Mouse (Mus musculus): ENCODE measurements around the gene Gcdh.

GRCm38 (mm10) chr8:84937620-84938485, 44.1 kb upstream of the Gcdh start:
- TF ChIP-seq CTCF (IDR thresholded peaks at IDR 0.05; ENCODE audit: low read depth) (no peak), EP300 (optimal IDR thresholded peaks at IDR 0.05) (no peak)
